Mouse (Mus musculus) right cerebral cortex, adult 2 months (tissue): Measurements from ENCODE around the gene Elfn1.

Experiments used
- DNase-seq, 2 experiments: peaks; one replicate each; pipeline ENCODE4 v3.0.0; 2021 to 2022; ENCODE audit warnings: low spot score in 2 of 2

The Elfn1 gene

DNA sequence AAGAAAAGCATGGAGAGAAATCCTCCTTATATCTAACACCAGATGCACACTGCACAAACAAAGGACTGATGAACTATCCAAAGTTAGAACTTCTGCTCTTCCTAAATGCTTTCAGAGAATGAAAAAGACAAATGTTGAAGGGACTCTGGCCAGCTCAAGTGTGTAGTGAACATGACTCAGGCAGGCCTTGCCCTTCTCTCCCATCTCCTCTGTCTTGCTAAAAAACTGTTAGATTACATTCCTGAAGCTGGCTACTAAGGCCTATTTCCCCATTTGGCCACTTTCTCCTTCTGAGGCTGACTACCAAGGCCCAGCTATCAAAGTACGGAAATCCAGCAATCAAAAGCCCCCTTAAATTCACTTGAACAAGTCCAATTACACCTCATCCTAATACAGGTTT is 111.9 kb downstream of the Elfn1 start:
- no peak for DNase-seq

DNA sequence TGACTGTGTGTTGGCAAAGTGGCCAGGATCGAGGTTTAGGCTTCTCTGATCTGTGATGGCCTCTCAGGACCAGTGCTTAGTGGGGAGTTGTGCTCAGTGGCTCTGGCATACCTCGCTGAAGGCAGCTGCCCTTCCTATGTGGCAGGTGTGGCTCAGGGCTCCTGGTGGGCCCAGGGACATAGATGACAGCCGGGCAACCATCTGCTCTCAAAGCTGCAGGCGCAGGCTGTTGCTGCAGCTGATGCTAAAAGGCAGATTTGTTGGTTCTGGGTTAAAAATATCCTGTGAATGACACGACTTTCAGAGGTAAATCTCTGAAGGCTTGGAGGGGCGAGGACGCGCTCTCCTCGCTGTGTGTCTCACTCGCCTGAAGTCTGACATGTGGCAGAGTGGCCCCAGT is 114.0 kb downstream of the Elfn1 start:
- DNase-seq, result peak; percentile 36 to 65

DNA sequence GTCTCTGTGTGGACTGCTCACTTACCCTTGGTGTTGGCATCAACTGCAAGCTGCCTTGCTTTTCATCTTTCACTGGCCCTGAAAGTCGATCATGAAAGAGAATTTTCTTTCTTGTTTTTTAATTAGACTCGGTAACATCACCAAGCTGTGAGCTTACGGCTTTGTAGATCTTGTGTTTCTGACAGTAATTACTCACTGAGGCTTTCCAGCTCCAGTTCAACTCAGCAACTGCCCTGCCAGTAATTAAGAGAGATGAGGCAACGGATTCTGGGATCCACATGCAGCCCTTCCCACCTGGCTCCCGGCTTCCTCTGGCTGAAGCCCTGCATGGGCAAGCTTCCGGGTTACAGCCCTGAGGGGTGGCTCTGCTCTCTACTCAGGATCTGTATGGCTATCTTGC is 115.1 kb downstream of the Elfn1 start:
- no peak for DNase-seq

DNA sequence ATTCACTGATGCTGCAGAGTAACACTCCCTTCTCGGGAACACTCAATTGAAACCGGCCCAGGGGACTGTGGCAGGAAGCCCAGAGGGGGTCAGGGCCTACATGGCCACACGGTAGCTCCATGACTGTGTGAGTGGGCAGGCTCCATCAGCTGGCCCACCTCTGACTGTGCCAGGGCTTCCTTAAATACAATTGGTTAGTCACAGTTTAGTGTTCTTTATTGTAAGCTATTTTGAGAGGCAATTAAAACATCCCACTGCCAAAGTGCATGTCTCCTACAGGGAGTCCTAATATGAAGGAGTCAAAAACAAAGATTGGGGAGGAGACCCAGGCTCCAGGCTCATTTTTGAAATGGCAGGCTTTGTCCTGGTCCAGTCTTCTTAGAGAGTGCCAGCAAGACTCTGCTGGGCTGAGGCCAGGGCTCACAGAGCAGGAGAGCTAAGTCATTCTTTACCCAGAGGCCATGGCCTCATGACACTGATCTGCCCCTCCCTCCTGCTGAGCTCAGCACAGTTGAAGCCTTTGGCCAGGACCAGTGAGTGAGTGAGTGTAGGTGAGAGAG is 116.3 kb downstream of the Elfn1 start:
- DNase-seq, result peak; percentile 29 to 44
